Mouse (Mus musculus) testis, adult 2 months (tissue): ENCODE measurements around the gene Dhx30. TPM values are rescaled to one million over a fixed set of nuclear protein-coding genes. Genes with fewer than 3 reads are reported as not detected.

Experiments
- H3K27ac ChIP-seq: fragments of 200-500 bp; 2 replicates; pipeline ENCODE4 v1.5.1; 2012; ENCODE audit warnings: low read depth, low read length; ENCODE audit not compliant: control insufficient read depth, insufficient read depth
- H3K27me3 ChIP-seq: fragments of 200-500 bp; 2 replicates; pipeline ENCODE4 v1.6.1; 2012; ENCODE audit warnings: mild to moderate bottlenecking, low read length, moderate library complexity; ENCODE audit not compliant: control insufficient read depth, insufficient read depth
- H3K36me3 ChIP-seq: fragments of 200-500 bp; 2 replicates; pipeline ENCODE4 v1.6.1; 2012; ENCODE audit warnings: mild to moderate bottlenecking, low read length; ENCODE audit not compliant: control insufficient read depth, insufficient read depth
- H3K4me1 ChIP-seq: fragments of 200-500 bp; 2 replicates; pipeline ENCODE4 v1.6.1; 2012; ENCODE audit warnings: low read length; ENCODE audit not compliant: control insufficient read depth, insufficient read depth
- H3K4me3 ChIP-seq: fragments of 200-500 bp; 2 replicates; pipeline ENCODE4 v1.5.1; 2012; ENCODE audit warnings: low read depth, mild to moderate bottlenecking, low read length, moderate library complexity, mixed read lengths; ENCODE audit not compliant: control insufficient read depth
- CTCF ChIP-seq: fragments of 200-500 bp; IDR thresholded peaks from 2 replicates; pipeline ENCODE4 v1.5.1; 2012; ENCODE audit warnings: low read depth, mild to moderate bottlenecking, inconsistent platforms, low read length, moderate library complexity; ENCODE audit not compliant: control insufficient read depth, insufficient read depth, insufficient replicate concordance
- POLR2A ChIP-seq: fragments of 200-500 bp; IDR thresholded peaks from 2 replicates; pipeline ENCODE4 v1.6.1; 2012; ENCODE audit warnings: low read depth, mild to moderate bottlenecking, inconsistent platforms, low read length, moderate library complexity; ENCODE audit not compliant: control insufficient read depth
- polyA plus RNA-seq: library from polyadenylated mRNA; depleted of rRNA; stranded (reverse); fragments of >200 nt; gene quantifications from 2 replicates; pipeline ENCODE4 v1.2.3, GENCODE M21; 2012

Gene Dhx30
- polyA plus RNA-seq, 1 experiment: 160 TPM

DNA sequence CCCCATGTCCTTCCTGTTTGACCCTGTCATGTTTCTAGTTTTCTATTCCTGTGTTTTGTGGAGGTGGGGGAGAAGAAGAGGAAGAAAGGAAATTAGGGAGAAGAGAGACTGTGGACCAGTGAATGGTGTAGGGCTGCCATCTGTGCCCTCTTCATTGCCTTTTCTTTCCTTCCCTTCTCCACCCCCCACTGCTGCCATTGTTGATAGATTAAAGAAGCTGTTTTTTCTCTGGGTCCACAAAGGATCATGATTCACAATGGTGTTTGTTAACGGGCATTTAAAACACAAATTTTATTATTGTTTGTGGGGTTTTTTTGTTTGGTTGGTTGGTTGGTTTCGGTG lies 63.6 kb downstream of the Dhx30 start:
- Histone ChIP-seq H3K4me1 (no peaks in the 10 kb centered on the region), H3K27ac (no peak overlapping the region)

DNA sequence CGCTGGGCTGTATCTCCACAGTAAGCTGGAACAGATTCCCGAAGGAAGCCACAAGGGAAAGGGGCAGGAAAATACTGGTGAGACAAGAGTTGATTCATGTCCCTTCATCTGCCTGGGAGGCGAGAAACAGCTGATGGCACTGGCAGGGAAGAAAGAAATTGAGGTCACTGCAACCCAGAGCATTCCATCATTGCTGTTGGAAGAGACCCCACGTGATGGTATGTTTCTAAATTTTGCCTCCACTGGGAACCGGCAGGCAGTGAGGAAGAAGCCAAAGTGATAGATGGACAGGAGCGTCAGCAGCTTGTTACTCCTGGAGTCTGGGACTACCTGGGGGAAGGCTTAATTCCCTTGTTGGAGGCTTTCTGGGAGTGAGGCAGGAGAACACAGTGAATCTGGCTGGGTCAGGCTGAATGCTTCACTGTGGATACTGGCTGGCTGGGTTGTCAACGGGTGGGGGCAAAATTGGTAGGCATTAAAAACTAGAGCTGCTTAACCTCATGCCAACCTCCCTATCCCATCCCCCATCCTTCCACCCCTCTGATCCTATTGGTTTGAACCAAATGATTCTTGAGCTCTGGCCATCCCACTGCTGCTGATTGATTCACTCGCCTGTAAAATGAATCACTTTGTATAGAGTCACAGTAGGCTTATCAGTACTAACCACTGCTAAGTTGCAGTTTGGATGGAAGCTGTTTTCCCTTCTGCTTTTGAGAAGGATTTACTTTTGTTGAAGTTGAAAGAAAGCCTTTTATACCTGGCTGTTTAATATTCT lies 64.1 kb downstream of the Dhx30 start:
- H3K36me3 ChIP-seq: peaks cover 2% of the 10 kb centered on the region; the same call in 1 of the 2 replicates
- no peaks in the 10 kb centered on the region for H3K4me1 ChIP-seq
- no peak overlapping the region for H3K27ac ChIP-seq
- H3K27me3 ChIP-seq: no peaks in the 10 kb centered on the region
- TF ChIP-seq POLR2A: no peak
- TF ChIP-seq CTCF: no peak
- no peak overlapping the region for H3K4me3 ChIP-seq

More for the DNA sequence above, 63.6 kb downstream of the Dhx30 start:
- TF ChIP-seq POLR2A: no peak
- TF ChIP-seq CTCF: no peak
- peaks cover 2% of the 10 kb centered on the region; the same call in 1 of the 2 replicates for H3K36me3 ChIP-seq
- no peaks in the 10 kb centered on the region for H3K27me3 ChIP-seq
- H3K4me3 ChIP-seq: no peak overlapping the region

- H3K4me3 ChIP-seq: no peak overlapping the region
- H3K4me1 ChIP-seq: no peaks in the 10 kb centered on the region
- no peak overlapping the region for H3K27ac ChIP-seq
- TF ChIP-seq POLR2A: no peak
- TF ChIP-seq CTCF: no peak
- H3K36me3 ChIP-seq: peaks cover 2% of the 10 kb centered on the region; the same call in 1 of the 2 replicates
- no peaks in the 10 kb centered on the region for H3K27me3 ChIP-seq
These were observed 64.7 kb downstream of the Dhx30 start for GRCm38 (mm10) chr9:110052951-110053304.

DNA sequence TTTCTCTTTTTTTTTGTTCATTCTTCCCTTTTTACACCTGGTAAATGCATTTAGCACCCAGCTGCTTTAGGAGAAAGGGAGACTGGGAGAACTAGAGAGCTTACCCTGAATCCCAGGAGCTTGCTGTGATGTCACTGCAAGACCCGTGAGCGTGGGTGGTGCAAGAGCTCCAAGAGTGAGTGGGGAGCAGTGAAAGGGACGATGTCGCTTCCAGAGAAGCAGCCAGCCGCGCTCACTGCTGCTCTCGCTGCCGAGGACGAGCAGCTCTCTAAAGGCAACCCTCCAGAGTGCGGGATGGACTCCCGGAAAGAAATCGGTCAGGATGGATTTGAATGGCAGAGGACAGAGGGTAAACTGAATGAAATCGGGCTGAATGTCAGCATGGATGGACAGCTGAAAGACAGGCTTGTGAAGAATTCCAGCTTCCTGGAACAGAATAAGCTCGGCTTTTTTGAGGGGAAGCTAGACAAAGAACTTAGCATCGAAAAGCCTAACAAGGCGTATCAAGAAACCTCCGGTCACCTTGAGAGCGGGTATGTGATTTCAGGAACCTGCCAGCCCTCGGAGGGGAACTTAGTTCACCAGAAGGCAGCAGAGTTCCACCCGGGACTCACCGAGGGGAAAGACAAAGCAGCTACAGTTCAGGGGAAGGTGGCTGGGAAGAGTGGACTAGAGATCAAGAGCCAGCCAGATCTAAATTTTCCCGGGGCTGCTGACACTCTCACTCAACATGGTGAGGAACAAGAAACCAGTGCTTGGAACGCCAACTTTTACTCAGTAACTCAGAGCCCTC lies 65.6 kb downstream of the Dhx30 start:
- Histone ChIP-seq H3K4me3 (no peak overlapping the region), H3K36me3 (peaks cover 2% of the 10 kb centered on the region; the same call in 1 of the 2 replicates), H3K4me1 (no peaks in the 10 kb centered on the region), H3K27me3 (no peaks in the 10 kb centered on the region), H3K27ac (no peak overlapping the region)
- TF ChIP-seq POLR2A: no peak
- no peak for TF ChIP-seq CTCF

DNA sequence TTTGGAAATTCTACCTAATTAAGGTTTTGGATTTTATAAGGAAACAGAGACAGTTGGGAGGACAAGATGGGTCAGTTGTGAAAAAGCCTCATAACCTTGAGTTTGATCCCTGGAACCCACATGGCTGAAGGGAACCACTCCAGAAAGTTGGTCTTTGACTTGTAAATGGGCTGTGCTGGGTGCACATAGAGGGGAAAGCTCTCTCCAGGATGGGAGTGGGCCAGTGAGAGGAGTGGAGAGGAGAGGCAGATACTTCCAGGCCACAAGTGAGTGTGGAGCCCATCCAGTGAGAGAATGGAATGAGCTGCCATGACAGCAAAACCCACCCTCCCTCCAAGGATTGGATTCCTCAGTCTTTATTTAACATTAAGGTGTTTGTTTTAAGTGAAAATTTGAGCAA lies 66.4 kb downstream of the Dhx30 start:
- no peak overlapping the region for H3K27ac ChIP-seq
- no peak overlapping the region for H3K4me3 ChIP-seq
- no peaks in the 10 kb centered on the region for H3K4me1 ChIP-seq
- no peaks in the 10 kb centered on the region for H3K27me3 ChIP-seq
- H3K36me3 ChIP-seq: peaks cover 2% of the 10 kb centered on the region; the same call in 1 of the 2 replicates
- TF ChIP-seq CTCF: no peak
- no peak for TF ChIP-seq POLR2A

DNA sequence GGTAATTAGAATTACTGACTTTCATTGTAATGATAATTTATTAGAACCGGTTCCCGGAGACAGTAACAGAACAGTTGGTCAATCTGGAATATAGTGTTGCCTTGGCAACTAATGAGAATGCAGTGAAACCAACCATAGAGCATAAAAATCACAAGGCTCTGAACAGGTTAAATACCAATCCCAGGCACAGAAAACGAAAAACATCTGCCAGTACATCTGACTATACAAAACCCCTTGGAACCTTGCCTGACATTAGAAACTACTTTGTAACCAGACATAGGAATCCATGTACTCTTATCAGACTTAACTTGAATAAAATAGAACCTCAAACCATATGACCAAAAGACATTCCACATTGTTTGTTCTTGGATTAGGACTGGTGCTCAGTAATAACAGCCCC lies 69.8 kb downstream of the Dhx30 start:
- Histone ChIP-seq H3K4me1 (no peaks in the 10 kb centered on the region), H3K36me3 (peaks cover 2% of the 10 kb centered on the region; the same call in 1 of the 2 replicates), H3K4me3 (no peak overlapping the region), H3K27me3 (no peaks in the 10 kb centered on the region), H3K27ac (no peak overlapping the region)
- TF ChIP-seq CTCF (no peak), POLR2A (no peak)

DNA sequence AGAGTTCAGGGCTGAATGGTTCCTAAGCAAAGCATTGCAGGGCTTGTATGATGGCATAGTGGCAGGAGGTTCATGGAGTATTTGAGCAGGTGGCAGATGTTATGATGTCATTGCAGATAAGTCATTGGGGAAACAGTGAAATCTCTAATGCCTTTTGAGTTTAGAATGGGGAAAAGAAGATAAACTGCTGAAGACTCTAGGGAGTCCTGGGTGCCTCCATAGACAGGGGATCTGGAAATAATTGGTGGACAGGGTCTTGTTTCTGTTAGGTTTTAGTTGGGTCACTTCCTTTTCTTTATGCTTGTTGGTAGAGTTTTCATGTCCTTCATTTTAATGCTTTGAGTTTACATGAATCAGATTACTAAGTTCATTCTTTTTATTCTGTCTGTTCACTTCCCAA lies 70.4 kb downstream of the Dhx30 start:
- no peak for TF ChIP-seq CTCF
- no peak for TF ChIP-seq POLR2A
- H3K4me3 ChIP-seq: no peak overlapping the region
- H3K4me1 ChIP-seq: no peaks in the 10 kb centered on the region
- H3K27me3 ChIP-seq: no peaks in the 10 kb centered on the region
- H3K36me3 ChIP-seq: peaks cover 2% of the 10 kb centered on the region; the same call in 1 of the 2 replicates
- no peak overlapping the region for H3K27ac ChIP-seq
